Mouse (Mus musculus): ENCODE measurements around the gene Fbln2. TPM values are rescaled to one million over a fixed set of nuclear protein-coding genes. Genes with fewer than 3 reads are reported as not detected.

Gene Fbln2
- total RNA-seq, 2 experiments from 2014 or later, result 172 to 182 TPM

DNA sequence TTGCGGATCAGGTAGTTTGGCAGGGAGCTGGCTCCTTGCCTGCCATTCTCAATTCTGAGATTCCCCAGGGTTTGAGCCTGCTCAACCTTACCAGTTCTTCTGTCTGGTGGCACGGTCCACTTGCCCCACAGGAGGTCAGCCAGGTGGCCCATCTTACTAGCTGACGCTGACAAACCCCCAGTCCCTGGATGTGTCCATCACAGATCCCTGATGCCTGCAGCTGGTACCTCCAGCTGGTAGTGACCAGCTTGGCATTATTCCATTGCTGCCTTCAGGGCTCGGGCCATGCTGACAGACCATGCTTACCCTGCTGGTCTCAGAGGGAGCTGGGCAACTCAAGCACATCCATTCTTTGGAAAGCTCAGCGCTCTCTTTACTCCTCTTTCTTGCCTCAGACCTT, 18.7 kb downstream of the Fbln2 start:
- DNase-seq, result no peak

DNA sequence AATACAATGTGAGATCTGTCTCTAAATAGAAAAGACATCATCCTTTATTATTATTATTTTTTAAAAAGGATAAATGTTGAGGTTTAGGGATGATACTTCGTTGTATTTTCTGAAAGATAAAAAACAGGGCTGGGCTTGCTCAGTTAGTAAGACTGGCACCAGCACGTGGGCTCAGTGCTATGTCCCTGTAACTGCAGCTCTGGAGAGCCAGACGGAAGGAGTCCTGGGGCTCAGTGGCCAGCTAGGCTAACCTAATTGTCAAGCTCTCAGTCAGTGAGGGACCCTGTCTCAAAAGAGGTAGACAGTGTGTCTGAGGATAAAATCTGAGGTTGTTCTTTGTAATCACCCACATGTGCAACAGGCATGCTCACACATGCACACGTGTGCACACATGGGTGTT, 19.3 kb downstream of the Fbln2 start:
- DNase-seq, result no peak

DNA sequence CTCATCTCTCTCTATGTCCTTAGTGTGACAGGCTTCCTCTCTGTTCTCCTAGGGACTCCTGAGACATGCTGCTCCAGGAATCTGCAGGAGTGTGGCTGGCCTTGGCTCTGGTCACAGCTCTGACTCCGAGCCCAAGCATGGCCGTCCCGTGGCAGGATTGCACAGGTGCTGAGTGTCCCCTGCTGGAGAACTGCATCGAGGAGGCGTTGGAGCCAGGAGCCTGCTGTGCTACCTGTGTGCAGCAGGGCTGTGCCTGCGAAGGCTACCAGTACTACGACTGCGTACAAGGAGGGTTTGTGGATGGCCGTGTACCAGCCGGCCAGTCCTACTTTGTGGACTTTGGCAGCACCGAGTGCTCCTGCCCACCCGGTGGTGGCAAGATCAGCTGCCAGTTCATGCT, 20.8 kb downstream of the Fbln2 start:
- DNase-seq, result no peak

DNA sequence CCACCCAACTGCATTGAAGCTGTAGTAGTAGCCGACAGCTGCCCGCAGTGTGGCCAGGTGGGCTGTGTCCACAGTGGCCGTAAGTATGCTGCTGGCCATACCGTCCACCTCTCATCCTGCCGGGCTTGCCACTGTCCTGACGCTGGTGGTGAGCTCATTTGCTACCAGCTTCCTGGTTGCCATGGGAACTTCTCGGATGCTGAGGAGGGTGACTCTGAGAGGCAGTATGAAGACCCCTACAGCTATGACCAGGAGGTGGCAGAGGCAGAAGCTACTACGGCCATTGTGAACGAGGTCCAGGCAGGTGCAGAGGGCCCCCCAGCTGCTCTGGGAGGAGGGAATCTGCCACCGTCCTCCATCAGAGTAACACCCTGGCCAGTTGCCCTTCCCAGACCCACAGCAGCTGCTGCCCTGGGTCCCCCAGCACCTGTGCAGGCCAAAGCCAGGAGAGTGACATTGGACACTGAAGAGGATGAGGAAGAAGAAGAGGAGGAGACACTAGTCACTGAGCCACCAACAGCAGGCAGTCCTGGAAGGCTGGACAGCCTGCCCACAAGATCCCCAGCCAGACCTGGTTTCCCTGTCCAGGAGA, 21.3 kb downstream of the Fbln2 start:
- DNase-seq, result no peak

DNA sequence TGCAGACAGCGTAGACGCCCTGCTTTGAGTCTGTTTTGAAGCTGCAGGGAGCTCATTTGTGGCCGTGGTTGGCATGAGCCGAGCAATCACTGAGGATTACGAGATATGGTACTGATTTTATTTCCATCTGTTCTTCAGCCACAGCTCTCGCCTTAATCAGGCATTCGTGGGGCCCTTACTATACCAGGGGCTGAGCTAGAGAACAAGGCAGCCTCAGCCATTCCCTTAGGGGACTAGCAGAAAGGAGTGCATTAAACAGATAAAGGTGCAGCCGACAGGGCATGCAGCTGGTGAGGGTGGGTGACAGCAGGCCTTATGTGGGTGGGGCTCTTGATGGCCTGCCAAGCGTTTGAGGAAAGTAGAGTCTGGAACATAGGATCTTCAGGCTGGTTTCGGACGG, 23.8 kb downstream of the Fbln2 start:
- DNase-seq, result no peak

DNA sequence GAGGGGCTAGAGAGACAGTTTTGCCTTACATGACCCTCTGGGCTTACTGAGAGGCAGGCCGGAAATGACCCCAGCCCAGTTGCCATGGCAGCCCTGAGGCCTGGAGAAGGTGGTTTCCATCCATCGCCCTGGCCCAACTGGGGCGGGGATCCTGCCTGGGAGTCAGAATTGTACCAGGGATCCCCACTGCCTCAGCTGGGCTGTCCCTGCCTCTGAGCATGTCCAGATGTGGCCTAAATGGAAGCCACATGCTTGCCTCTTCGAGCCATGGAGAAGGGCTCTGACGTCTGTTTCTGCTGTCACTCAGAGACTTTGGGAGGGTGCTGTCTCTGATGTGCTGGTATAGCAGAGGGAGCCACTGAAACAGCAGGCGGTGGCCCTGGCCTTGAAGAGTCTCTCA, 24.2 kb downstream of the Fbln2 start:
- DNase-seq, result peak; percentile 29

DNA sequence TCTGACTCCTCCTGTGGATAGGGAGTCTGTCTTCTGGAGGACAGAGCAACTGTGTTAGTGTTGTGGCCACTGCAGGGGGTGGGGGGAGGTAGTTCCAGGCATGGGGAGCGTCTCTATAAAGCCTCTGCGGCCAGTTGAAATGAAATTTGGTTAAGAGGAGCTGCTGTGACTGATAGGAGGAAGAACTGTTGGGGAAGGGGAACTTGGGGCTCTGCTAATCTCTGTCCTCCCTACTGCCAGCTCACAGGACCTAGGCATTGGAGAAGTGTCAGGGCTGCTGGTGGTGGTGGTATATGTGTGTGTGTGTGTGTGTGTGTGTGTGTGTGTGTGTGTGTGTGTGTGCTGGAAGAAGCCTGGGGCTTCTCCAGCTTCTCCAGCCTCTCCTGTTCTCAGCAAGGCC, 25.0 kb downstream of the Fbln2 start:
- no peak for DNase-seq

DNA sequence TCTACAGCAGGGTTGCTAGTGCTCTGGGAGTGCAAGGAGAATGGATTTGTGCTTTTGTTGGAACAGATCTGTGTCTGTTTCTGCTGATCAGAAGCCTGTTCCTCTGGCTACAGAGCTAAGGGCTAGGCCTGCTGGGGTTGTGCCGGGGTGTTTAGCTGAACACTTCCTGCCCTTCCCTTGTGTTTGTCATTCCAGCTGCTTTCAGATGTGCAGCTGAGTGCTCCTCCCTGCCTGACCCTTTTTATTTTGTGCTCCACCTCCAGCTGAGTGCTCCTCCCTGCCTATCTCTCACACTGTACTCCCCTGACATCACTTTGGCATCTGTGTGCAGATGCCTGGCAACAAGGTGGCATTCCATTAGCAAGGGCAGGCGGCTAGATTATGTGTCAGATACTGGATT, 28.3 kb downstream of the Fbln2 start:
- no peak for DNase-seq

DNA sequence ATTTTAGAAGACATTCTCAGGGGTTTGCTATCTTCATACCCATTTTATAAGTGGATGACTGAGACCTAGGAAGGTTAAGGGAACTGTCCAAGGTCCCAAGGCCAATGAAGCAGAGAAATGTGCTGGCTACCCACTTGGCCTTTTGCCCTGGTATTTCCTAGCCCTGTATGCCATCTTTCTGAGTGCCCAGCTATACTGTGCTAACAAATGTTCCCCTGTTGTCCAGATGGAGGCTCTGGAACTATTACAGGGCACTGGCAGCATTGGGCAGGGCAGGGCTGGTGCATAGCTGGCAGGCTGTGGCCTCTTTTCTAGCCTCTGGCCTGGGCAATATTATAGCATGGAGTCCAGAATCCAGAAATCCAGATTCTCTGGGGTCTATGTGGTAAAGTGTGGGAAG, 28.7 kb downstream of the Fbln2 start:
- no peak for DNase-seq

DNA sequence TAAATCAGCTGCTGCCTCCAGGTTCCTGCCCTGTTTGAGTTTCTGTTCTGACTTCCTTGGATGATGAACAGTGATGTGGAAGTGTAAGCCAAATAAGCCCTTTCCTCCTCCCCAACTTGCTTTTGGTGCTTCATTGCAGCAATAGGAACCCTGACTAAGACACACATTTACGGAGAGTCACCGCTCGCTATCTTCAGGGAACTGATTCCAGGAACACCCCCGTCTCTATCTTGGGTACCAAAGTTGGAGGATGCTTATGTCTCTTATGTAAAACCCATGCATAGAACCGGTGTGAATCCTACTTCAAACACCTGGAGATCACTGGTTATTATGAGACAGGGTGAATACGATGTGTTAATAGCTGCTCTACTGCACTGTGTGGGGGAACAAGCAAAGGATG, 31.1 kb downstream of the Fbln2 start:
- DNase-seq, result no peak

DNA sequence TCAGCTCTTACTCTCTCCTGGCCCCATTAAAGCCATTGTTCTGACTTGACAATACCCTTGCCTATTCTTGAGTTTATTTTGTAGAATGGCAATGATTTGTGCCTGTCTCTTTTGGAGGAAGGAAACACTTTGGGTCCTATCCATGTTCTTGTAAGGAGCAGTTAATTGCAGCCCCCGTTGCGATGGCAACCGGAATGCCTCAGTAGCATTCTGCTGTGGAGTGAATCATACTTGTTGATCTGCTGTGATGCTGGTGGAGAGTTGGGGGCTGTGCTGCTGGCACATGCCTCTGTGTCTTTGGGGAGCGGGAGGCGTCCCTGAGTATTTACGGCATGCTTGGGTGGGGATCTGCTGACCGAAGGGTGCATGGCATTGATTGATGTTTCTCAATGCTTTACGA, 32.1 kb downstream of the Fbln2 start:
- no peak for DNase-seq

DNA sequence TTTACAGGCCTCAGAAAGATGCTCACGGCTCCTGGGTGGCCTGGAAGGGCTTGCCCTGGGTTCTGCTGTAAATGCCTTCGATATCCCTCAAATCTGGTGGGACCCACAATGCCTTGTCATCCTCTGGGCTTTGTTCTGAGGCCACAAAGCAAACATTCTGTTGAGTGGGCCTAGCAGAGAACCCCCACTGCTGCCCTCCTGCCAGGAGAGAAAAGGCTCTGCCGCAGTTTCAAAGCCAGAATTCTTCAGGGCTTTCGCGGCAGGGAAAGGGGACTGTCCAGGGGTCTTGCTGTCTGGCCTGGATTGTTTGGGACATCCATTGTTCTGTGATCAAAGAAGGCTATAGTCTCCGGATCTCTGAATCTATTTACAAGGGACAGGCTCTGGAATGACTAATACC, 33.1 kb downstream of the Fbln2 start:
- no peak for DNase-seq

DNA sequence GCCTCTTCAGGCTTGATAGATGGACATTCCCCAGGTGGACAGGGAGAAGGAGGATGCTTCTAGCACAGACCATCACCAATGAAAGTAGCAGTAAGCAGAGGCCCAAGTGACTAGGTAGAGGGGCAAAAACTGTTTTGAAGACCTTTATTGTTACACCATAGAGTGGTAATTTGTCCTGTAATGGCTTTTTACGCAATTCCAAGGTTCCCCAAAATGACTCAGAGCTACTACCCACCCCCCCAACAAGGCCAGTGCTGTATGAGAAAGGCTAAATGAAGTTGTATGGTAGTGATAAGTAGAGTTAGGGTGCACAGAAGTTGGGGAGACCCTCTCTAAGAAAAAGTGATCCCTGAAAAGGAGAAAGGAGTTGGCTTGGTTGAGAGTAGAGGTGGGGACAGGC, 35.1 kb downstream of the Fbln2 start:
- DNase-seq, result no peak

DNA sequence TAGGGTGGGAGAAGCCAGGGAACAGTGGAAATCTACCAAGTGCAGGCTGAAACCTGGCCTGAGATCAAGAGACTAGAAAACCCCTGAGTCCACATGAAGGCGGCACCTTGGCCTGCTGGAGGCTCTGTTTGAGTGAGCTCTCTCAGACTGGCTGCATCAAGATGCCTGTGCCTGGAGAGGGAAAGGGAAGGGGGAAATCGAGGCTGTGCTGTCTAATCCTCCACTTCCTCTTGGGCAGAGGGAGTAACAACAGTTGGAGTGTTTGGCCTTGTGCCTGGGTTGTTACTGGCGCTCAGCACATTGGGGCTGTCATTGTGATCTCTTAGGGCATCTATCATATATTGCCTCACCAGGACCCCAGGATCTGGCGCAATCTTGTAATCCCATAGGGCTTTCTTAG, 36.4 kb downstream of the Fbln2 start:
- no peak for DNase-seq

DNA sequence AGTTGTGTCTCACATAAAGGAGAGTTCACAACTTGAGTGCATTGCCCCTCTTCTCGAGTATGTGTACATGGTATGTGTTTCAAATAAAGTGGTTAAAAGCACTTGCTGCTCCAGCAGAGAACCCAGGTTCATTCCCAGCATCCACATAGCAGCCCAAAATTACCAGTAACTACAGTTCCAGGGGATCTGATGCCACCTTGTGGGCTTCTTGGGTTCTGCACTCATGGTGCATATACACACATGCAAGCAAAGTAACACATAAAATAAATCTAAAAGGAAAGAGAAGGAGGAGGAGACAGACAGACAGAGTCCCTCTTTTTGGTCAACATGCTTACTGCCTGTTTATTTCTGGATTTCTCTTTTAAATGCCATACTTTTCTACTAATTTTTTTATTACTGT, 37.5 kb downstream of the Fbln2 start:
- no peak for DNase-seq

DNA sequence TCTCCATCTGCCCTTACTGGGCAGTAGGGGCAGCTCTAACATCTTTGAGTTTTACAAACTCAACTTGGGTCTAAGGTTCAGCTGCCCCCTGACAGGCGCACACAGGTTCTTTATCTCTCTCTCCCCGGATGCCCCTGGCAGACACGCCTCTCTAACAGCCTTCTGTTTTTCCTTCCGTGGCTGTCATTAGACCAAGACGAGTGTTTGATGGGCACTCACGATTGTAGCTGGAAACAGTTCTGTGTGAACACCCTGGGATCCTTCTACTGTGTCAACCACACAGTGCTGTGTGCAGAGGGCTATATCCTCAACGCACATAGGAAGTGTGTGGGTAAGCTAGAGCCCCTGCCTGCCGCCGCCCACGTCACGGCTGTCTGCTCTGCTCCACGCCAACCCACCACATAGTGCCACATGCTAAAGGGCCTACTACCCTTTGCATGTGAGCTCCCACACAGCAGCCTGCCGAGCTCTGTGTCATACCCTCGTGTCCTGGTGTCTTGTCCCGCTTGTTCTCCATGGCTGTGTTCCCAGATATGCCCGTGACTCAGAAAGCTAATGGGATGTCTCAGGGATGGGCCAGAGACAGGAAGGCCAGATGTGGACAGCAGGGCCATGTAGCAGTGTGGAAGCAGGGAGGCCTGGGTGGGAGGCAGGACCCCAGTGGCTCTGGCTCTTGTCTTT, 47.3 kb downstream of the Fbln2 start:
- DNase-seq, result no peak

DNA sequence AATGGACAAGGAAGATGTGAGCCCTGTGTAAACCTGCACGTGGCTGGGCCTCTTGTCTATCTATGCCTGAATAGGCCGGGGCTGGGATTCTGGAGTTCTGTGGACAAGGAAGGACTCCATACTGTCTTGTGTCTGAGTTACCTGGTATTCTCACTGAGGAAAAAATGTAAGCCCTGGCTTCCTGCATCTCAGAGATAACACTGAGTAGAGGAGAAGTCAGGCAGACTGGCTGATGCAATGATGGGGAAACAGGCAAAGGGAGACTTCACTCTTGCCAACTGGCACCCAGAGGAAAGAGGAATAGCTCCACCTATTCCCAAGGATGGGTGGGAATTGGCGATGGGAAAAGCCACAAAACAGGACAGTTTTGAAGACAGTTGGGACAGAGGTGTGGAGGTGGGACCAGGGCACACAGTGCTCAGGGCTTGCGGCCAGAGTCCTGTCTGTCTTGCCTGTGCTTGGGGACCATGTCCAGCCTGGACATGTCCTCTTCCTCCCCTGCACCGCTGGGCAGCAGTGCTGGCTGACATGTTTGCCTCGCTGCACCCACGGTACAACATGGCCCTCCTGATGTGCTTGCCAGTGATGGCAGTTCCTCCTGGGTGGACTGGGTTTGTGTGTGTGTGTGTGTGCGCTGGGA, 48.2 kb downstream of the Fbln2 start:
- no peak for DNase-seq

DNA sequence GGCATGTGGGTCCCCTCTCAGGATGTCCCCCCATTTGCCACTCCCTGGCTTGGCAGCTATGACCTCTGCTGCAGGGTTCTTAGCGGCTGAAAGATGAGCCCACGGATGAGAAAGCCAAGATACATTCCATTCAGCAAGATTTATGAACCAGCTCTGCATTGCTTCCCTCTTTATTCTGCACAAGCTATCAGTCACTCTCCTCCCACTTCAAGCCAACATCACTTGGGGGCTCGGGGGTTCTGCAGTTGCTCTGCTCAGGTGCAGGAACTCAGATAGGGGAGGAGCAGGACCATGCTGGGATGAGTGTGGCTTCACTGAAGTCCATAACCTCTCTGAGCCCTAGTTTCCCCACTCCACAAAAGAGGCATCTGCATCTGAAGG, 48.7 kb downstream of the Fbln2 start:
- no peak for DNase-seq

DNA sequence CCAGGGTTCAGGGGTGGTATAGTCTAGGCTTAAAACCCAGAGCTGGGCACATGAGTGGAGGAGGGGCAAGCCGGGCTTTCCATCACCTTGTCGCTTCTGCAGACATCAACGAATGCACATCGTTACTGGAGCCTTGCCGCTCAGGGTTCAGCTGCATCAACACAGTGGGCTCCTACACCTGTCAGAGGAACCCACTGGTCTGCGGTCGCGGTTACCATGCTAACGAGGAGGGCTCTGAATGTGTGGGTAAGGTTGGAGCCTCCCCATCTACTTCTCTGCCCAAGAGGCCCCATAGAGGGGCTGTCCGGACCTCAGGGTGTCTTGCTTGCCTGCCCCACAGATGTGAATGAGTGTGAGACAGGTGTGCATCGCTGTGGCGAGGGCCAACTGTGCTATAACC, 53.4 kb downstream of the Fbln2 start:
- no peak for DNase-seq

DNA sequence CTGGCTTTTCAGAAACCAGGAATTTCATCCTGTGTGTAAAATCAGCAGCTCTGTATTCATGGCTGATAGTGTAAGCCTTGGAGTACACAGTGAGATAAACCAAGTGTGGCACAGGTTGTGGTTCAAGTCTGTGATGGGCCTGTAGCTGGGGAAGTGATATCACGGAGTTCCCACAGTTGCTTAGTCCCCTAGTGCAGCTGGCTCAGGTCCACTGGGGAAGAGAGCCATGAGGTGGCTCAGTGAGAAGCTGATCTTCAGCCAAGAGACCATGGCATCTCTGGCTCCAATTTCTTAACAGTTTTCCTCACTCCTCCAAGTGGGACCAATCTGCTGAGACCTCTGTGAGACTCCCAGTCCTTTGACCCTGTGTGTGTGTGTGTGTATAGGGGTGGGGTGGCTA, 54.4 kb downstream of the Fbln2 start:
- DNase-seq, result no peak

DNA sequence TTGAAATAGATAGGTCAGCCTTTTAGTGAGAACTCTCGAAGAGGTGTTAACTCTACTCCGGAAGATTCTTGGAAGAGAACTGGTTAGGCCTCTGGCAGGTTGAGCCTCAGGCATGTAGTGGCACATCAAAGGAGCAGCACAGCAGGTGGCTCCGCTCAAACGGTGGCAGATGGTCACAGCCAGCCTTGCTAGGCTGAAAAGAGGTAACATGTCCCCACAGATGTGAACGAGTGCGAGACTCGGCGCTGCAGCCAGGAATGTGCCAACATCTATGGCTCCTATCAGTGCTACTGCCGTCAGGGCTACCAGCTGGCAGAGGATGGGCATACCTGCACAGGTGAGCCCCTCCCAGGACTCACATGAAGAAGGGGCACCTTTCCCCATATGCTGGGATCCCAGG, 56.1 kb downstream of the Fbln2 start:
- no peak for DNase-seq

DNA sequence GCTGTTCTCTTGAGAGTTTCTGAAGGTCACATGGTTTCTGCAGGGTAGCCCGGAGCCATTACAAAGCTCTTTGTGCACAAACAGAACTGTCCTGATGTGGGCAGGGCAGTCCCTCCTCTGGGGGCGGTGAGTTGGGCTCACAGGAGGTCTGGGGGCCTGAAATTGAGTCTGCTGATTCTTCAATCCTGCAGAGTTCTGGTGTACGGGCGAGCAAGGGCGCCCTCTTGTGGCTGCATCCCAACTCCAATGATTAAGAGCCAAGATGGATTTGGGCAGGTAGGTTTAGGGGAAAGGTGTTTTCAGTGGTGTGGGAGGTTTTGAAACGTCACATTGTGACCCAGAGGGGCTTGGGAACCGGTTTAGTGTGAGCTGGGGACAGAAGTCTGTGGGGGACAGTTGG, 65.3 kb downstream of the Fbln2 start:
- peak; percentile 72 for DNase-seq

DNA sequence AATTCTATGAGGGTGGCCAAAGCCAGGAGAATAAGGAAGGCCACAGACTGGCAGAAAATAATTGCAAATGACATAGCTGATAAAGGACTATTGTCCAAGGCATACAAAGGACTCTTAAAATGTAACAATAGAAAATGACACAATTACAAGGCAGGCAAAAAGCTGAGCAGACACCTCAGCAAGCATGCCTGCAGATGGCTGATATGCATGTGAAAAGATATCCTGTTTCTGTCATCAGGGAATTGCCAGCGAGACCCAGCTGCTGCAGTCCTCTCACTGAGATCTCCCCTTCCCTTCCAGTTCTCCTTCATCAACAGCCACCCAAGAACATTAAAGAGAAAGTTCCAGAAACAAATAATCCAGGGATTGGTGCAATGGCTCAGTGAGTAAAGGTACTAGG, 66.0 kb downstream of the Fbln2 start:
- no peak for DNase-seq

DNA sequence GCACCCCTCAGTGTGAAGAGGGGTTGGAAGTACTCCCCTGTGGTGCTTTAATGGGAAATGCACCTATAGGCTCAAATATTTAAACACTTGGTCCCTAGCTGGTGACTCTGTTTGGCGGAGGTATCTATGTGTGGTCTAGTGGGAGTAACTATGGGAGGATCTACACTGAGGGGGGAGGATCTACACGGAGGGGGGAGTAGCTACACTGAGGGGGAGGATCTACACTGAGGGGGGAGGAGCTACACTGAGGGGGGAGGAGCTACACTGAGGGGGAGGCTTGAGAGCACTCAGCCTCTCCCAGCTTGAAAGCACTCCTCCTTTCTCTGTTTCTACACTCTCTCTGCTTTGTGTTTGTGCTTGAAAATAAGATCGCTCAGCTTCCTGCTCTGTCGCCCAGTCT, 67.2 kb downstream of the Fbln2 start:
- no peak for DNase-seq

DNA sequence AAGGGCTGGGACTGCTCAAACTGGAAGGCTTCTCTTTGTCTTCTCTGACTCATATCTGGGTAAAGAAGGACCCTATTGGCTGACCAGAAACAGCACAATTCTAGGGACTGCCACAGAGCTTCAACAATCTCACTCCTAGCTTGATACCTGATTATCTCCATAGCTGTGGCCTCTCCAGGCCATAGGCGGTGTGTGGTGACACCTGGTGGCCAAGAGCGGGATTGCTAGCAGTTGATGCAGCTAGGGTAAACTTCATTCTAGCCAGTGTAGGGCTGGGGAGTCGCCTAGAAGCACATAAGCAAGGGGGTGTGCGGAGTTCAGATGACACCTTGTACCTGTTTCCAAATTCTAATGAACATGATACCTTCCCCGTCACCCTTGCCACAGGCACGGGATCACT, 69.0 kb downstream of the Fbln2 start:
- peak; percentile 95 for DNase-seq

Data from heart, postnatal 4 days (tissue).